Mouse (Mus musculus) macrophage (primary cell): Measurements from ENCODE around the gene Abcg1. TPM values are rescaled to one million over a fixed set of nuclear protein-coding genes. Genes with fewer than 3 reads are reported as not detected.
A peak's percentile ranks its signal among the peaks of the same experiment; 100 is the strongest.

Experiments
- H3K27ac ChIP-seq: fragments of 350-480 bp; formaldehyde crosslinking; 2 replicates; pipeline ENCODE4 v1.9.0; 2021
- H3K36me3 ChIP-seq: fragments of 350-480 bp; formaldehyde crosslinking; 2 replicates; pipeline ENCODE4 v1.9.0; 2021; ENCODE audit errors: inconsistent target
- H3K4me3 ChIP-seq: fragments of 350-480 bp; formaldehyde crosslinking; 2 replicates; pipeline ENCODE4 v1.9.0; 2021; ENCODE audit errors: inconsistent target
- H3K79me2 ChIP-seq: fragments of 350-480 bp; formaldehyde crosslinking; 2 replicates; pipeline ENCODE4 v1.9.0; 2021; ENCODE audit errors: inconsistent target
- WGBS: methylation state at CpG from one replicate; pipeline ENCODE4 v1.1.7; 2026; ENCODE audit warnings: inconsistent platforms; ENCODE audit not compliant: missing documents; 5-methylcytosine and 5-hydroxymethylcytosine counted together
- polyA plus RNA-seq: library from polyadenylated mRNA; stranded (reverse); fragments of 250-400 nt; gene quantifications from 3 replicates; pipeline ENCODE4 v1.2.4, GENCODE M21; 2018; ENCODE audit warnings: inconsistent platforms
- total RNA-seq, 78 experiments: library from RNA; depleted of rRNA; stranded (reverse); fragments of 250-400 nt; gene quantifications; 1 replicate in 9 of 78; 2 replicates in 24 of 78; 3 replicates in 43 of 78; 4 replicates in 2 of 78; pipeline ENCODE4 v1.2.4; 2018; ENCODE audit warnings: inconsistent platforms in 56 of 78

The Abcg1 gene
- total RNA-seq (2018; cell fraction: chromatin; rRNA removed): 100 to 1,000 TPM in 22 of 26 experiments, 10 to 100 TPM in 4; 45.0 to 348 (median 216) TPM
- 100 to 1,000 TPM; 113 to 311 (median 211) TPM for total RNA-seq (2018; cell fraction: cytosol; rRNA removed)
- total RNA-seq (2018; cell fraction: nucleus; rRNA removed): 100 to 1,000 TPM in 19 of 26 experiments, 10 to 100 TPM in 7; 53.9 to 293 (median 194) TPM
- polyA plus RNA-seq: 23.2 to 132 TPM (median 107 TPM) in 3 replicates

DNA sequence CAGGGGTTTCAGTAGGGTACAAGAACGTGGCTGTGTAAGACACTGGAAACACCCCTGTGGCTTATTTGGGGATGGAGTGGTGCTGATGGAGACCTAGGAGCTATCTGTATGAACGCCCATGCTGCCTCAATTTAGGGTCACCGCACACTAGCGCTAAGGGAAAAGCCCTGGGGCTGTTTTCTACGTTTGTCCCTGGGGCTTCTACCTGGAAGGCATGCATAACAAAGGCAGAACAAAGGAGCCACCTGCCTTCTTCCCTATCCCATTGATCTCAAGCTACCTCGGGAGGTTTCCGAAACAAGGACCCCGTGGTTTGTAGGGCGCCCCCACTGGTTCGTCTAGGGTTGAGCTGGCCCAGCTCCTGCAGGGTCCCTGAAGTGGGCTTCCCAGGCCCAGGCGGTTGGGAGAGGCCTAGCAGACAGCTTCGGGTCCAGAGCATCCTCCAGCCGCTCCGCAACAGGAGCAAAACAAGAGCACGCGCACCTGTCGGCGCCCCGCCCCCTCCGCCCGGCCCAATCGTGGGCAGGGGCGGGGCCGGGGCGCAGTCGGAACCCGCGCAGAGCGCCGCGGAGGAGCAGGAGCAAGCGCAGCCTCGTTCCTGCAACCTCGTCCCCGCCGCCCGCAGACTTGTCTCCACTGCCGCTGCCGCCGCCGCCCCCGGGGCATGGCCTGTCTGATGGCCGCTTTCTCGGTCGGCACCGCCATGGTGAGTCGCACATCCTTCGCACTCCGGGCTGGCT lies at the start of gene Abcg1:
Gene Abcg1 (plus strand): TSS at position 525 of the 740 bp plus-strand sequence.
- peaks cover 9% of the 10 kb centered on the region for H3K36me3 ChIP-seq
- peaks cover 47% of the 10 kb centered on the region for H3K79me2 ChIP-seq
- 12% methylated on average over 37 of the region's 49 CpGs for WGBS
- H3K27ac ChIP-seq: peak within 1 kb of the TSS; percentile 91
- H3K4me3 ChIP-seq: peak within 1 kb of the TSS; percentile 82

GRCm38 (mm10) chr17:31008416-31008815 lies 49.1 kb upstream of the Abcg1 start:
- Histone ChIP-seq H3K4me3 (no peak overlapping the region), H3K27ac (no peak overlapping the region), H3K79me2 (no peaks in the 10 kb centered on the region), H3K36me3 (no peaks in the 10 kb centered on the region)
- WGBS: 97% methylated on average over 7 of the region's 8 CpGs

DNA sequence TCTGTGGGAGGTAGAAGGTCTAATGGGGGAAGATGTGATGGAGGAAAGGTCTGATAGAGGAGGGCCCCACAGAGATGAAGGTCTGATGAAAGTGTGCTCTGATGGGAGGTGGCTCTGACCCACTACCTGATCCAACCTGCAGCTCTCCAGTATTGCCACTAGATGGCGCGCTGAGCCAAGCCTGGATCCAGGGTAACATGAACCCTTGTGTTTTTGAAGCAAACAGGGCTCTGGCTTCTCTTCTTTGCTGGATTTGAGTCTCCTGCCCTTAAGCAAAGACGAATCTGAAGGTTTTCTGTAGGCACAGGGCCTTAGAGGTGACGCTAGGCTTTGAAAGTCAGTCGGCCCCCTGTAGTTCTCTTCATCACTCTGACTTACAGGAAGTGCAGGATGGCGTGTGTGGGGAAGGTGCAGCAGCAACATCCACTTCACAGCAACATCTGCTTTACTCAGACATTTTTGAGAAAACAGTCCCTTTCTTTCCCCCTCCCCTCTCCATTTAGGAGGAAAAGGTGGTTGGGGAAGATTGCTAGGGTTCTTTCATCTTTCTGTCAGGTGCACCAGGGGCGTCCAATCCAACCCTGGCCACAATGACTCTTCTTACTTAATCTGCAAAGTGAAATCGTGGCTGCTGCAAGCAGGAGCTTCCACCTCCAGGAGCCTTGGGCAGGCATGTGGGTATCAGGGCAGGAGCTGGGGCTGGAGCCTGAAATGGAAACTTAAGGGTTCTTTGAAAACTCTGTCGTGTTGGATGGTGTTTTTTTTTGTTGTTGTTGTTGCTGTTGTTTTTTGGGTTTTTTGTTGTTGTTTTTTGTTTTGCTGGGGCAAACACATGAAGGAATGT lies 45.7 kb upstream of the Abcg1 start:
- WGBS: 15% methylated on average over 9 of the region's 9 CpGs
- Histone ChIP-seq H3K79me2 (no peaks in the 10 kb centered on the region), H3K27ac (no peak overlapping the region), H3K36me3 (no peaks in the 10 kb centered on the region), H3K4me3 (no peak overlapping the region)

DNA sequence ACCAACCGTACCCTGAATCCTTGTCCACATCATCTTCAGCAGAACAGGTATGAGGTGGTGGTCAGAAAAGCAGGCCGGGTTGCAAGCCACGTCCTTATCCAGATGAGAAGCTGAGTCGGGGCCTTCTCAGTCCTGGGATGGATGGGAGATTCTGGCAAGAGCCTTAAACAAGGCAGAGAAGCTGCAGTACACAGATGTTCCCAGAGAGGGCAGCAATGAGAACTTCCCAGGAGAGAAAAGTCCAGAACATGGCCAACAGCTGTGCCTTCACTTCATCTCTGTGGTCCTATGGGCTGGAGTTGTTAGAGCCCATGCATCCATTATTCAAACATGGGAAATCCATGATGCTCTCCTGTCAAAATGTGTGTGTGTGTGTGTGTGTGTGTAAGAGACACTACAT lies 39.2 kb upstream of the Abcg1 start:
- Histone ChIP-seq H3K79me2 (no peaks in the 10 kb centered on the region), H3K4me3 (no peak overlapping the region), H3K27ac (no peak overlapping the region), H3K36me3 (no peaks in the 10 kb centered on the region)
- 46% methylated on average over 4 of the region's 4 CpGs for WGBS

- no peaks in the 10 kb centered on the region for H3K36me3 ChIP-seq
- no peaks in the 10 kb centered on the region for H3K79me2 ChIP-seq
- H3K4me3 ChIP-seq: no peak overlapping the region
- 8% methylated on average over 2 of the region's 2 CpGs for WGBS
- H3K27ac ChIP-seq: no peak overlapping the region
Observed at GRCm38 (mm10) chr17:31019505-31019904, 38.0 kb upstream of the Abcg1 start.

GRCm38 (mm10) chr17:31020078-31020477 lies 37.4 kb upstream of the Abcg1 start:
- Histone ChIP-seq H3K36me3 (no peaks in the 10 kb centered on the region), H3K4me3 (no peak overlapping the region), H3K27ac (no peak overlapping the region), H3K79me2 (no peaks in the 10 kb centered on the region)
- 89% methylated on average over 2 of the region's 2 CpGs for WGBS

DNA sequence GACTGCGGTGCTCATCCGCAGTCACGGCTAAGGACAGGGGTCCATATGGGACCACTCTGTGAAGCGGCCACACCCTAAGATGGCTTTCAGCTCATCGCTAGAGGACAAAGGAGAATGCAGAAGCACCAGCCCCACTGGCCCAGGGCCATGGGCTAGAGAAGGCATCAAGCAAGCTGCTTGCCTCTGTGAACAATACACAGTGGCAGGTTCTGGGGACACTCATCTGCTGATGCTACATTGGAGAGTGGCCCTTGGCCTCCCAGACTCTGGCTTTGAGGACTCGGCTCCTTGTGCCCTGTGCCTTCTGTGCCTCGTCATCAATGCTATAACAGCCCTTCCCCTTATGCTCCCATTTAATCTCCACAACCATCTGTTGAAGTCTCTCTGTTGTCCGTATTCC lies 36.2 kb upstream of the Abcg1 start:
- Histone ChIP-seq H3K27ac (0 out of 2 replicates have a peak overlapping the region, but pooled peaks have one; percentile 2), H3K36me3 (no peaks in the 10 kb centered on the region), H3K4me3 (no peak overlapping the region), H3K79me2 (no peaks in the 10 kb centered on the region)
- 95% methylated on average over 8 of the region's 8 CpGs for WGBS

GRCm38 (mm10) chr17:31024125-31024781 lies 33.2 kb upstream of the Abcg1 start:
- no peaks in the 10 kb centered on the region for H3K36me3 ChIP-seq
- no peak overlapping the region for H3K27ac ChIP-seq
- 59% methylated on average over 7 of the region's 7 CpGs for WGBS
- H3K4me3 ChIP-seq: no peak overlapping the region
- H3K79me2 ChIP-seq: no peaks in the 10 kb centered on the region

GRCm38 (mm10) chr17:31024782-31025125 lies 32.7 kb upstream of the Abcg1 start:
- 85% methylated on average over 5 of the region's 5 CpGs for WGBS
- Histone ChIP-seq H3K79me2 (no peaks in the 10 kb centered on the region), H3K36me3 (no peaks in the 10 kb centered on the region), H3K4me3 (no peak overlapping the region), H3K27ac (no peak overlapping the region)

- Histone ChIP-seq H3K36me3 (no peaks in the 10 kb centered on the region), H3K4me3 (no peak overlapping the region), H3K27ac (no peak overlapping the region), H3K79me2 (no peaks in the 10 kb centered on the region)
- WGBS: 93% methylated on average over 6 of the region's 6 CpGs
Observed at GRCm38 (mm10) chr17:31026986-31027385, 30.5 kb upstream of the Abcg1 start.

DNA sequence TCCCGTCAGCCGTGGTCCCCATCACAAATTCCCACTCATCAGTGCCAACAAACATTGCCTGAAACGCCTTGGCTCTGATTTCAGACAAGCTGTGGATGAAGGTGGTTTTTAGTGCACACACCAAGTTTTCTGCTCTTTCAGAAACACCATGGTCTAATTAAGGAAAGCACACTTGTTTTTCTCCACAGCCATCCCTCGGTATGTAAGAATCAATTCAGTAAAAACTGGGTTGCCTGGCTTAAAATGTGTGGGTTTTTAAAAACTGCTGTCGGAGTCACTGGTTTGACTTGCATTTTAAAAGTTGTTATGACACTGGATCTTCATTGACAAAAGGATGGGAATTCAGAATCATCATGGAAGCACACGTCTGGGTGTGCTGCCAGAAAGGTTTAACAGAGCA lies 29.8 kb upstream of the Abcg1 start:
- H3K4me3 ChIP-seq: no peak overlapping the region
- no peaks in the 10 kb centered on the region for H3K36me3 ChIP-seq
- 88% methylated on average over 6 of the region's 6 CpGs for WGBS
- no peak overlapping the region for H3K27ac ChIP-seq
- no peaks in the 10 kb centered on the region for H3K79me2 ChIP-seq

- Histone ChIP-seq H3K4me3 (no peak overlapping the region), H3K27ac (no peak overlapping the region), H3K36me3 (no peaks in the 10 kb centered on the region), H3K79me2 (no peaks in the 10 kb centered on the region)
- WGBS: 93% methylated on average over 8 of the region's 9 CpGs
Observed at GRCm38 (mm10) chr17:31028821-31029370, 28.6 kb upstream of the Abcg1 start.

- Histone ChIP-seq H3K36me3 (no peaks in the 10 kb centered on the region), H3K4me3 (no peak overlapping the region), H3K27ac (no peak overlapping the region), H3K79me2 (no peaks in the 10 kb centered on the region)
- WGBS: 100% methylated on average over 4 of the region's 4 CpGs
Observed at GRCm38 (mm10) chr17:31029407-31029806, 28.1 kb upstream of the Abcg1 start.

- Histone ChIP-seq H3K4me3 (no peak overlapping the region), H3K27ac (no peak overlapping the region), H3K79me2 (no peaks in the 10 kb centered on the region), H3K36me3 (no peaks in the 10 kb centered on the region)
- 90% methylated on average over 4 of the region's 4 CpGs for WGBS
Observed at GRCm38 (mm10) chr17:31032341-31032740, 25.1 kb upstream of the Abcg1 start.
